Comparison of ENCODE assay signal across 8 mouse cellular contexts in genomic region chr9:110410908-110411887, GRCm38 (mm10). TPM values are rescaled to one million over a fixed set of nuclear protein-coding genes. Genes with fewer than 3 reads are reported as not detected.
DNase-seq lines count a peak whose midpoint lies in the region; ATAC-seq and TF ChIP-seq lines count a peak whose summit lies in the region.

No protein-coding gene starts in this region.

- H3K4me2 ChIP-seq in liver, embryonic 12.5 days, result no peak overlapping the region
- no peak overlapping the region for H3K4me2 ChIP-seq in liver, embryonic 11.5 days

- H3K27me3 ChIP-seq in liver, embryonic 12.5 days (replicated peaks), result no peaks in the 10 kb centered on the region
- no peaks in the 10 kb centered on the region for H3K27me3 ChIP-seq in liver, embryonic 11.5 days (replicated peaks; ENCODE audit: control insufficient read depth, insufficient read depth, low read length)

- no peak overlapping the region for H3K4me3 ChIP-seq in liver, embryonic 12.5 days
- no peak overlapping the region for H3K4me3 ChIP-seq in liver, embryonic 11.5 days (ENCODE audit: low read depth, low read length)

- H3K9me3 ChIP-seq in liver, embryonic 12.5 days (replicated peaks), result no peaks in the 10 kb centered on the region
- no peaks in the 10 kb centered on the region for H3K9me3 ChIP-seq in liver, embryonic 11.5 days (ENCODE audit: control insufficient read depth, low read length)

- H3K36me3 ChIP-seq in liver, embryonic 12.5 days, result no peaks in the 10 kb centered on the region
- H3K36me3 ChIP-seq in liver, embryonic 11.5 days (ENCODE audit: control insufficient read depth, insufficient read depth, low read length), result no peaks in the 10 kb centered on the region

- no peak for ATAC-seq in liver, embryonic 12.5 days
- ATAC-seq in frontal cortex, adult (ENCODE audit: low TSS enrichment), result 0 out of 2 replicates have a peak, but pooled peaks have one; percentile 29
- peak; percentile 37 for ATAC-seq in liver, embryonic 11.5 days (replicated peaks; ENCODE audit: low FRiP score)

- WGBS in liver, embryonic 12.5 days (ENCODE audit: insufficient replicate concordance), result 38% methylated on average over 6 of the region's 6 CpGs
- WGBS in liver, embryonic 11.5 days, result 45% methylated on average over 6 of the region's 6 CpGs

- H3K4me1 ChIP-seq in liver, embryonic 12.5 days, result peaks cover 17% of the 10 kb centered on the region
- H3K4me1 ChIP-seq in liver, embryonic 11.5 days (replicated peaks; ENCODE audit: control insufficient read depth, insufficient read depth, low read length), result peaks cover 10% of the 10 kb centered on the region

- no peak overlapping the region for H3K27ac ChIP-seq in liver, embryonic 12.5 days
- no peak overlapping the region for H3K27ac ChIP-seq in liver, embryonic 11.5 days (ENCODE audit: low read depth, low read length)

- TF ChIP-seq CTCF in brain, embryonic 14.5 days (IDR thresholded peaks at IDR 0.05; ENCODE audit: borderline replicate concordance, extremely low read depth, insufficient read depth, insufficient read length), result peak; percentile 80

- H3K9ac ChIP-seq in liver, embryonic 12.5 days, result no peak overlapping the region
- H3K9ac ChIP-seq in liver, embryonic 11.5 days (ENCODE audit: low read depth, low read length), result no peak overlapping the region

- peak; percentile 82 for DNase-seq in liver
- peak; percentile 83 for DNase-seq in brain, embryonic 14.5 days (ENCODE audit: low read depth)
- DNase-seq in kidney, adult 9 months, result peak; percentile 90
- DNase-seq in liver, embryonic 11.5 days (ENCODE audit: low spot score), result peak; percentile 71
- DNase-seq in ovary, postnatal 36 days (ENCODE audit: low spot score), result peak; percentile 77
- peak; percentile 88 for DNase-seq in thymus, postnatal 14 days

- TF ChIP-seq POLR2A in brain, embryonic 14.5 days (IDR thresholded peaks at IDR 0.05; ENCODE audit: borderline replicate concordance, extremely low read depth, insufficient read depth, insufficient read length, poor library complexity, severe bottlenecking), result no peak

RNA-seq across cellular contexts. Expression of gene Ptpn23, which starts 3.2 kb away (rescaled TPM):
- 5.9 and 7.4 TPM in 2 replicates for polyA plus RNA-seq in liver, embryonic 12.5 days (2016; fragmentation: Nextera tagmentation; extraction: Ambion mirVana)
- 31.2 and 73.7 TPM in 2 replicates for polyA plus RNA-seq in brain, embryonic 14.5 days (2012; rRNA removed)
- 13.2 and 13.6 TPM in 2 replicates for polyA plus RNA-seq in liver, embryonic 11.5 days (2014; fragmentation: Nextera tagmentation; extraction: Ambion mirVana)

RNA-seq across cellular contexts. Expression of gene Ngp, which starts 8.3 kb away (rescaled TPM):
- polyA plus RNA-seq in liver, embryonic 12.5 days (2016; fragmentation: Nextera tagmentation; extraction: Ambion mirVana), result 38.3 and 43.4 TPM in 2 replicates
- polyA plus RNA-seq in brain, embryonic 14.5 days (2012; rRNA removed), result 0.45 and 1.1 TPM in 2 replicates
- polyA plus RNA-seq in liver, embryonic 11.5 days (2014; fragmentation: Nextera tagmentation; extraction: Ambion mirVana), result 16.6 and 19.0 TPM in 2 replicates
